Comparison of ENCODE assay signal across 28 mouse cellular contexts in the genomic region with DNA sequence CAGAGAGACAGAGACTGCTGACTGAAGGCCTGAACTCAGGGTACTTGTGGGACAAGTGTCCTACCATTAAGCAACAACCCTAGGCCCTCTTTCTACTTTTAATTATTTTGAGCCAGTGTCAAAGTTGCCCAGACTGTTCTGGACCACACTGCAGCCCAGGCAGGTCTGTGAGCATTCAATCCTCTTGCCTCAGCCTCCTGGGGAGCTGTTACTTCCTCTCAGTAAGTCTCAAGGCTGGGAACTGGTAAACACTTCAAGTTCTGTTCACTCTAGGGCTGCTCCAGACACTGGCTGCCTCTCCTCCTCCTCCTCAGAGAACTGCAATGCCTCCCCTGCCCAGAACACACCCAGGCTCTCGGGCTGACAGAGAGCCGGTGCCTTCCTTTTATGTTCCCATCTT.
A peak's percentile ranks its signal among the peaks of the same experiment; 100 is the strongest.
DNase-seq lines count a peak whose midpoint lies in the region; ATAC-seq and TF ChIP-seq lines count a peak whose summit lies in the region.
"Had no signal": no experiment of that assay in that cellular context is flagged by ENCODE, and none has a peak within 500 bp of the region (broad histone marks: within the 10 kb centered on the region; RNA-seq: fewer than 3 reads in every experiment).

No protein-coding gene starts in this region.

- no peak for TF ChIP-seq CTCF in heart, adult 2 months (IDR thresholded peaks at IDR 0.05)
- no peak for TF ChIP-seq CTCF in spleen, adult 2 months (IDR thresholded peaks at IDR 0.05; ENCODE audit: extremely low read depth, insufficient read depth, insufficient read length, insufficient replicate concordance)
- no peak for TF ChIP-seq CTCF in thymus, adult 2 months (IDR thresholded peaks at IDR 0.05; ENCODE audit: borderline replicate concordance, control insufficient read depth, extremely low read depth, insufficient read depth, low read length, poor library complexity)

- no peak for DNase-seq in heart, adult 2 months
- no peak for DNase-seq in spleen, adult 2 months (ENCODE audit: low read depth in 1 of 2, low spot score in 2 of 2)
- DNase-seq in spleen, postnatal 14 days (ENCODE audit: low spot score in 2 of 2) = no peak
- DNase-seq in layer of hippocampus, postnatal 14 days (ENCODE audit: low spot score in 2 of 2) = no peak
- DNase-seq in thymus, adult 2 months = no peak
- DNase-seq: adrenal gland, postnatal 14 days; cerebellum, adult 18-20 months; cerebellum, postnatal 25 days; gastrocnemius, postnatal 10 days; heart, postnatal 36 days; kidney, adult 8-10 months; kidney, postnatal 4 days; lung, postnatal 14 days; retina, postnatal 1 day; right cerebral cortex, postnatal 25 days; thymus, postnatal 4 days had no signal

- 43% methylated on average over 2 of the region's 2 CpGs for WGBS in heart, adult 2 months
- WGBS in heart, embryonic 12.5 days = 45% methylated on average over 2 of the region's 2 CpGs
- 35% methylated on average over 2 of the region's 2 CpGs for WGBS in spleen, adult 2 months
- WGBS in thymus, adult 2 months = 32% methylated on average over 2 of the region's 2 CpGs

- TF ChIP-seq POLR2A in heart, adult 2 months (IDR thresholded peaks at IDR 0.05; ENCODE audit: insufficient read depth, low read depth, low read length) = no peak
- TF ChIP-seq POLR2A in spleen, adult 2 months (IDR thresholded peaks at IDR 0.05; ENCODE audit: low read depth, low read length) = no peak
- TF ChIP-seq POLR2A in thymus, adult 2 months (IDR thresholded peaks at IDR 0.05; ENCODE audit: control insufficient read depth, extremely low read depth, insufficient read depth, low read length, poor library complexity) = no peak

- H3K4me1 ChIP-seq in heart, adult 2 months (ENCODE audit: control insufficient read depth, insufficient read depth, low read length) = peaks cover 31% of the 10 kb centered on the region
- peaks cover 19% of the 10 kb centered on the region for H3K4me1 ChIP-seq in heart, embryonic 12.5 days (replicated peaks)
- H3K4me1 ChIP-seq in spleen, adult 2 months (ENCODE audit: control insufficient read depth, insufficient read depth, insufficient read length) = peaks cover 2% of the 10 kb centered on the region; the same call in 1 of the 2 replicates
- peaks cover 7% of the 10 kb centered on the region for H3K4me1 ChIP-seq in thymus, adult 2 months (replicated peaks; ENCODE audit: control insufficient read depth, insufficient read depth, low read length)
- H3K4me1 ChIP-seq: midbrain, embryonic 13.5 days had no signal

- no peak overlapping the region for H3K4me3 ChIP-seq in heart, adult 2 months
- H3K4me3 ChIP-seq in heart, embryonic 12.5 days = no peak overlapping the region
- H3K4me3 ChIP-seq in spleen, adult 2 months (ENCODE audit: extremely low read depth, insufficient read depth, insufficient read length) = no peak overlapping the region
- no peak overlapping the region for H3K4me3 ChIP-seq in thymus, adult 2 months (ENCODE audit: control insufficient read depth, insufficient read depth, low read length)
- H3K4me3 ChIP-seq: heart, embryonic 10.5 days; hindbrain, embryonic 13.5 days; limb, embryonic 10.5 days; limb, embryonic 15.5 days; megakaryocyte, embryonic 14.5 days; midbrain, embryonic 13.5 days had no signal

- no peaks in the 10 kb centered on the region; the same call in 1 of the 2 replicates for H3K79me2 ChIP-seq in heart, adult 2 months (replicated peaks; ENCODE audit: control insufficient read depth, insufficient read depth, low read length)

- no peak overlapping the region for H3K9ac ChIP-seq in heart, adult 2 months (ENCODE audit: low read depth, low read length)
- H3K9ac ChIP-seq in heart, embryonic 12.5 days = no peak overlapping the region
- H3K9ac ChIP-seq: hindbrain, embryonic 13.5 days; limb, embryonic 15.5 days; midbrain, embryonic 13.5 days had no signal

- H3K4me2 ChIP-seq in heart, embryonic 12.5 days = no peak overlapping the region
- H3K4me2 ChIP-seq: hindbrain, embryonic 13.5 days; limb, embryonic 15.5 days; midbrain, embryonic 13.5 days had no signal

- no peak for TF ChIP-seq EP300 in heart, adult 2 months (IDR thresholded peaks at IDR 0.05; ENCODE audit: insufficient read depth, low read depth, low read length)

- intact Hi-C loops in heart, adult 2 months (cut with DNase I) = no loop called here

- ATAC-seq in heart, embryonic 12.5 days (ENCODE audit: insufficient number of reproducible peaks, low FRiP score) = no peak
- ATAC-seq in megakaryocyte, adult 5-6 weeks (ENCODE audit: poor library complexity, severe bottlenecking) = peak; percentile 61
- ATAC-seq: forebrain, embryonic 14.5 days; intestine, embryonic 16.5 days; midbrain, embryonic 13.5 days had no signal

- no peaks in the 10 kb centered on the region for H3K9me3 ChIP-seq in heart, embryonic 12.5 days (replicated peaks)
- H3K9me3 ChIP-seq: heart, embryonic 10.5 days; hindbrain, embryonic 13.5 days; limb, embryonic 10.5 days; limb, embryonic 15.5 days; megakaryocyte, embryonic 14.5 days; midbrain, embryonic 13.5 days had no signal

- H3K27me3 ChIP-seq in heart, adult 2 months (ENCODE audit: control insufficient read depth, insufficient read depth, low read length) = no peaks in the 10 kb centered on the region
- no peaks in the 10 kb centered on the region for H3K27me3 ChIP-seq in heart, embryonic 12.5 days (replicated peaks)
- no peaks in the 10 kb centered on the region for H3K27me3 ChIP-seq in spleen, adult 2 months (ENCODE audit: control insufficient read depth, insufficient read depth, low read length)
- H3K27me3 ChIP-seq in thymus, adult 2 months (ENCODE audit: control insufficient read depth, insufficient read depth, low read length) = no peaks in the 10 kb centered on the region
- H3K27me3 ChIP-seq: hindbrain, embryonic 13.5 days; limb, embryonic 15.5 days; midbrain, embryonic 13.5 days had no signal

- peak overlapping the region; percentile 44 for H3K27ac ChIP-seq in heart, adult 2 months
- H3K27ac ChIP-seq in heart, embryonic 12.5 days (ENCODE audit: poor library complexity, severe bottlenecking) = no peak overlapping the region
- H3K27ac ChIP-seq in spleen, adult 2 months (ENCODE audit: insufficient read depth, low read length) = 0 out of 2 replicates have a peak overlapping the region, but pooled peaks have one; percentile 3
- H3K27ac ChIP-seq in thymus, adult 2 months (ENCODE audit: control insufficient read depth, insufficient read depth, low read length) = no peak overlapping the region
- H3K27ac ChIP-seq: heart, embryonic 10.5 days; hindbrain, embryonic 13.5 days; kidney, postnatal 0 days; limb, embryonic 10.5 days; limb, embryonic 15.5 days; midbrain, embryonic 13.5 days; stomach, postnatal 0 days had no signal

- peaks cover 16% of the 10 kb centered on the region for H3K36me3 ChIP-seq in heart, adult 2 months (ENCODE audit: control insufficient read depth, insufficient read depth, low read length)
- no peaks in the 10 kb centered on the region for H3K36me3 ChIP-seq in heart, embryonic 12.5 days
- no peaks in the 10 kb centered on the region for H3K36me3 ChIP-seq in spleen, adult 2 months (ENCODE audit: control insufficient read depth, insufficient read depth, low read length)
- no peaks in the 10 kb centered on the region for H3K36me3 ChIP-seq in thymus, adult 2 months (ENCODE audit: control insufficient read depth, insufficient read depth, low read length)
- H3K36me3 ChIP-seq: heart, embryonic 10.5 days; hindbrain, embryonic 13.5 days; limb, embryonic 10.5 days; limb, embryonic 15.5 days; midbrain, embryonic 13.5 days had no signal

Comparison
In these comparisons a context has a peak if more than half of its experiments do, and no peak if none do; other contexts are left out.
1. H3K27ac ChIP-seq: peak in heart, adult 2 months (single experiment) and spleen, adult 2 months (single experiment); none in heart, embryonic 12.5 days (single experiment) and thymus, adult 2 months (single experiment).